Mouse (Mus musculus) layer of hippocampus, adult 18-20 months (tissue): ENCODE results near the gene Hspa1l. TPM values are rescaled to one million over a fixed set of nuclear protein-coding genes. Genes with fewer than 3 reads are reported as not detected.
"Not testable (repeated sequence)": the region's sequence is repeated elsewhere in the genome, so short reads cannot be mapped to it uniquely, and the experiment has no call there.

Source experiments
- DNase-seq, 2 experiments: peaks; one replicate each; pipeline ENCODE4 v3.0.0; 2022; ENCODE audit warnings: low spot score in 2 of 2
- total RNA-seq, 2 experiments: library from RNA; stranded (reverse); gene quantifications; 2 replicates each; pipeline ENCODE4 v1.2.3; 2021

Hspa1l gene
- total RNA-seq, 2 experiments from 2014 or later, result 0.12 to 0.48 TPM

- DNase-seq, result not testable (repeated sequence)
These were observed 1.7 kb upstream of the Hspa1l start for GRCm38 (mm10) chr17:34970850-34971249.

- not testable (repeated sequence) for DNase-seq
These were observed 822 bp upstream of the Hspa1l start for GRCm38 (mm10) chr17:34971694-34972068.

- DNase-seq, result no peak
These were observed 3.3 kb downstream of the Hspa1l start for GRCm38 (mm10) chr17:34975581-34976492.

- DNase-seq, result no peak
These were observed 4.5 kb downstream of the Hspa1l start for GRCm38 (mm10) chr17:34977000-34977399.

- DNase-seq, result no peak
These were observed 5.7 kb downstream of the Hspa1l start for GRCm38 (mm10) chr17:34978239-34978638.

DNA sequence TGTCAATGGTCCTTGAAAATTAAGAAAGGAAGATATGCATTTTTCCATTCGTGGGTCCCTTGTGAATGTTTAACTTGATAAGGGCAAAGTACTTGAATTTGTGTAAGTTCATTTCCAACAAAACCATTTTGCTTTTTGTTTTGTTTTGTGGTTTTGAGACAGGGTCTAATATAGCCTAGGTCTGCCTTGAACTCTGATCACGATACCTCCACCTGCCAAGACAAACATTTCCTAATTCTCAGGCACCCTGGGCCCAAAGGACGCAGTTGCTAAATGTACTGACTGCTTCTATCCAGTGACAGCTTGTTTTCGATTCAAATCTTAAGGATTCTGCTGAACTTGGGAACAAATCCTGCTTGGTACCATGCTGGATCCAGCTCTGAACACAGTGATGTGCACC is 7.1 kb downstream of the Hspa1l start:
- DNase-seq, result no peak

GRCm38 (mm10) chr17:34980655-34981054 is 8.2 kb downstream of the Hspa1l start:
- peak in 1 of 2 experiments; percentile 72 for DNase-seq

GRCm38 (mm10) chr17:34981690-34982180 is 9.2 kb downstream of the Hspa1l start, which contains the start of gene Lsm2:
Gene Lsm2 (plus strand): TSS chr17:34981862.
- peak; percentile 91 to 95 for DNase-seq

DNA sequence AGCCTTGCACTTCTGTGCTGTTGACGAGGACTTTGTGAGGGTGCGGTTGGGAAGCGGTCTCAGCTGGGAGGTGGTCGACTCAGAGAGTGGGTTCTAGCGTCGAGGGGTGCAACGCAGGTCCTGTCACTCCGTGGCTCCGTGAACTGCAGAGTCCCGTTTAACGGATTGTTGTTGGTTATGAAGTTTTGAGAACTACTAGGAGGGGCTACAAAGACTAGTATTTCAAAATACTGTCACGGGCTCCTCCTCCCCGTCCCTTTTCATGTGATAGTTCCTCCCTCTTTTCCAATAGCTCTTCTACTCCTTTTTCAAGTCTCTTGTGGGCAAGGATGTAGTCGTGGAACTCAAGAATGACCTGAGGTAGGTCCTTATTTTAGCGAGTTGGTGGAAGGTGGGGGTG is 9.8 kb downstream of the Hspa1l start:
- DNase-seq, result no peak

DNA sequence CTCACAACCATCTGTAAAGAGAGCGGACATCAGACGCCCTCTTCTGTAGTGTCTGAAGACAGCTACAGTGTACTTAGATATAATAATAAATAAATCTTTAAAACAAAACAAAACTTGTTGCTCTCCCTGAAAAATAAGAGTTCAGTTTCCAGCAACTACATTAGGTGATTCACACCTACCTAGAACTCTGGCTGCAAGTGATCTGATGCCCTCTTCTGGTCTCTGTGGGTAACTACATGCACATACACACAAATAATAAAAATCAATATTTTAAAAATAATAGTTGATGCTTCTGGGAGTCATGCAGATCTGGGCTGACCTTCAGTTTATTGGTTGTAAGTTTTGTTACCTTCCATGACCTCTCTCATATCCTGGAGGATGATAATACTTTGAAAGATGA is 11.7 kb downstream of the Hspa1l start:
- DNase-seq, result no peak

DNA sequence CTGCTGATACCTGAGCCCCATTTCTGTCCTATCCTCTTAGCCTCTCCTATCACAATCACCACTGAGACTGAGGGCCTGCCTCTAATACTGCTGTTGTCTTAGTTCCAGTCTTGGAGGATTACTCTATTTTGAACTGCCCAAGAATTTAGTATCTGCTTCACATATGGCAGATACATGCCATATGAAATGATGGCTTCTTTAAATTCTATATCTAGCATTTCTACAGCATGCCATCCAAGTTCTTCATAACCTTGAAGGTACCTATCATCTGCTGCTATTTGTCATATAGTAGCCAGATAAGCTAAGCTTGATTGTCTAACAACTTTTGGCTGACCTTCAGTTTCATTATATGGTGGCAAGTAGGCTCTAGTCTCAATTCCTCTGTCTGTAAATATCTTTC is 22.2 kb downstream of the Hspa1l start:
- no peak for DNase-seq

DNA sequence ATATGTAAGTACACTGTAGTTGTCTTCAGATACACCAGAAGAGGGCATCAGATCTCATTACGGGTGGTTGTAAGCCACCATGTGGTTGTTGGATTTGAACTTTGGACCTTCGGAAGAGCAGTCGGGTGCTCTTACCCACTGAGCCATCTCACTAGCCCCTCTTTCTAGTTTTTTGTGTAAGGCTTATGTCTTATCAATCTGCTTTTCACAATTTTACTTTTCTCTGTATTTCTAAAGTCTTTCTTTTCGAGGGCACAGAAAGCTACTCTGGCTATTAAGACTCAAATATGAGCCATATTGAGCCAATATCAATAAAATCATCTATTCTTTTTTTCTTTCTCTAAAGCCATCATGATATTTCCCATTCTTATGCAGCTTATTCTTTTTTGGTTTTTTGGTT is 22.7 kb downstream of the Hspa1l start:
- DNase-seq, result not testable (repeated sequence)

DNA sequence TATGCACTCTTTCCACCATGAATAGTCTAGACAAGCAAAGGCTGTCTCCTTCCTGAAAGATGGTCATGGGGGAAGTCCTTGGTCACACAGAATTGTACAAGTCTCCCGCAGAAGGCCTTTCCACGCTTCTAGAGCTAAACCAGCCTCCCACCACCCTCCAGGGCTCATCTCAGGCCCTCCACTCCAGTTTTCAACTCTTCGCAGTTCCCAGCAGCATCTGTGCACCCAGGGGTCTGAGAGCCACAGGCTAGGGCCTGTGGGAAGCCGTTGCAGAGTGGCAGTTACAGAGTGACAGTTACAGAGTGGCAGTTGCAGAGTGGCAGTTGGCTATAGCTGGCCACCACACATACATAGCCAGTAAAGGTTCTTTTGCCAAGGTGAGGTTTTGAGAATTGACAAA is 23.4 kb downstream of the Hspa1l start:
- DNase-seq, result not testable (repeated sequence)

DNA sequence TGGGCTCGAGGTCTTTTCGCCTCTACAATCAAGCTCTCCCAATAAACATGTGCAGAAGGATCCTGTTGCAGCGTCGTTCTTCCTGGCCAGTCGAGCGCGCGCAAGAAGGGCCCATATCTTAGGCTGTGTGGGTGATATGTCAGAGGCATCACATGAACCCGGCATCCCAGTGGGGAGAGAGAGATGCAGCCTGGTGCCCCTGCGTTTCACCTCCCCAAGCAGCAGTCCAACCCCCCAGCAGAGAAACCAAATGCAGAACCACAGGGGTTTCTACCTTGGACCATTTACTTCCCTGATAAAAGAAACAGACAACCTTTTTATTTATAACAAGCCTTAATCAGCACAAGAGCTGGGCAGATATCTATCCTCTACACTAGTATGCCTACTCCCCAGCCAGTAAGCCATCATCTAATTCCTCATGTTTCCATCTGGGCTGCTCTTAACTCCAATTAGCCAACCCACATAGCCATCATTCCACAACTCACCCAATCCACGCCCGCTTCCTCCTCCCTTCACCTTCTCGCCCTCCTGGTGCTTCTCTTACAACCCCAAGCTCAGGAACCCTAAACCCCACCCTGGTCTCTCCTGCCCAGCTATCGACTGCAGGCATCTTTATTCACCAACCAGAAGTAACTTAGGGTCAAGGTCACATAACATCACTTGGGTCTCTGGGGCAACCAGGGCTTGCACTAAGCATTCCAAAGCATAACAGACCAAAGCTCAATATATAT is 24.1 kb downstream of the Hspa1l start:
- DNase-seq, result no peak

- DNase-seq, result no peak
These were observed 24.6 kb downstream of the Hspa1l start for GRCm38 (mm10) chr17:34997142-34997483.

GRCm38 (mm10) chr17:34998526-34999430 is 26.3 kb downstream of the Hspa1l start:
- no peak for DNase-seq

GRCm38 (mm10) chr17:34999871-35000716 is 27.6 kb downstream of the Hspa1l start:
- not testable (repeated sequence) for DNase-seq

- peak; percentile 76 to 81 for DNase-seq
These were observed 28.4 kb downstream of the Hspa1l start, which contains the start of gene Vars for GRCm38 (mm10) chr17:35000717-35001451. Gene Vars (plus strand): TSS chr17:35000987.

GRCm38 (mm10) chr17:35001452-35002152 is 29.1 kb downstream of the Hspa1l start:
- no peak for DNase-seq
